In genomic region chr16:93682156-93682688, GRCm38 (mm10) we compare ENCODE assay signal across 8 mouse cellular contexts. TPM values are rescaled to one million over a fixed set of nuclear protein-coding genes. Genes with fewer than 3 reads are reported as not detected.
DNase-seq lines count a peak whose midpoint lies in the region; ATAC-seq and TF ChIP-seq lines count a peak whose summit lies in the region.

No protein-coding gene starts in this region.

- H3K9me3 ChIP-seq in E14TG2a.4 (ENCODE audit: low read length): no peaks in the 10 kb centered on the region
- no peaks in the 10 kb centered on the region for H3K9me3 ChIP-seq in forebrain, embryonic 14.5 days (replicated peaks; ENCODE audit: control insufficient read depth, low read length)
- no peaks in the 10 kb centered on the region for H3K9me3 ChIP-seq in liver, embryonic 16.5 days (replicated peaks; ENCODE audit: control insufficient read depth, low read length)

- no peak overlapping the region for H3K9ac ChIP-seq in forebrain, embryonic 14.5 days (ENCODE audit: low read length)
- no peak overlapping the region for H3K9ac ChIP-seq in liver, embryonic 16.5 days (ENCODE audit: low read depth, low read length)

- TF ChIP-seq CTCF in gastrocnemius, adult 2 months (IDR thresholded peaks at IDR 0.05): no peak
- no peak for TF ChIP-seq CTCF in E14TG2a.4 (conservative IDR thresholded peaks at IDR 0.05; ENCODE audit: low read length)

- H3K4me1 ChIP-seq in E14TG2a.4 (replicated peaks; ENCODE audit: low read depth, low read length): peaks cover 71% of the 10 kb centered on the region
- peaks cover 6% of the 10 kb centered on the region for H3K4me1 ChIP-seq in forebrain, embryonic 14.5 days (ENCODE audit: control insufficient read depth, insufficient read depth, low read length)
- peaks cover 7% of the 10 kb centered on the region for H3K4me1 ChIP-seq in liver, embryonic 16.5 days (ENCODE audit: control insufficient read depth, low read depth, low read length)

- DNase-seq in gastrocnemius, adult 2 months: no peak
- DNase-seq in gastrocnemius, postnatal 4 days (ENCODE audit: low spot score in 2 of 2): no peak
- DNase-seq in forebrain, embryonic 14.5 days (ENCODE audit: low spot score): no peak
- DNase-seq in thymus, postnatal 4 days: no peak
- no peak for DNase-seq in MN1 (ENCODE audit: low spot score)

- peak overlapping the region; percentile 70 for H3K4me2 ChIP-seq in forebrain, embryonic 14.5 days (ENCODE audit: low read length)
- H3K4me2 ChIP-seq in liver, embryonic 16.5 days (ENCODE audit: low read depth, low read length): peak overlapping the region; percentile 70; the same call in 1 of the 2 replicates

- peak overlapping the region; percentile 77 for H3K27ac ChIP-seq in gastrocnemius, adult 2 months
- no peak overlapping the region for H3K27ac ChIP-seq in forebrain, embryonic 14.5 days (ENCODE audit: low read depth, low read length)
- no peak overlapping the region for H3K27ac ChIP-seq in liver, embryonic 16.5 days (ENCODE audit: low read length)

- peak overlapping the region; percentile 82 for H3K4me3 ChIP-seq in gastrocnemius, adult 2 months
- peak overlapping the region; percentile 87 for H3K4me3 ChIP-seq in E14TG2a.4 (replicated peaks; ENCODE audit: low read length)
- 0 out of 2 replicates have a peak overlapping the region, but pooled peaks have one; percentile 38 for H3K4me3 ChIP-seq in forebrain, embryonic 14.5 days (ENCODE audit: low read depth, low read length)
- no peak overlapping the region for H3K4me3 ChIP-seq in liver, embryonic 16.5 days (ENCODE audit: low read depth, low read length)

- 27% methylated on average over 13 of the region's 13 CpGs for WGBS in forebrain, embryonic 14.5 days
- 21% methylated on average over 13 of the region's 13 CpGs for WGBS in liver, embryonic 16.5 days (ENCODE audit: insufficient replicate concordance)

- no peak for ATAC-seq in forebrain, embryonic 14.5 days
- ATAC-seq in liver, embryonic 16.5 days (ENCODE audit: low read depth): no peak
- no peak for ATAC-seq in activated CD4-positive, CD25-positive, alpha-beta regulatory T cell, adult 4 months

- peaks cover 10% of the 10 kb centered on the region for H3K36me3 ChIP-seq in E14TG2a.4 (ENCODE audit: insufficient read depth, low read length)
- H3K36me3 ChIP-seq in forebrain, embryonic 14.5 days (ENCODE audit: control insufficient read depth, insufficient read depth, low read length): no peaks in the 10 kb centered on the region
- H3K36me3 ChIP-seq in liver, embryonic 16.5 days (ENCODE audit: control insufficient read depth, insufficient read depth): no peaks in the 10 kb centered on the region

- H3K27me3 ChIP-seq in E14TG2a.4 (ENCODE audit: insufficient read depth, low read length): peaks cover 23% of the 10 kb centered on the region
- peaks cover 40% of the 10 kb centered on the region for H3K27me3 ChIP-seq in forebrain, embryonic 14.5 days (replicated peaks; ENCODE audit: control insufficient read depth, insufficient read depth, low read length)
- peaks cover 50% of the 10 kb centered on the region for H3K27me3 ChIP-seq in liver, embryonic 16.5 days (ENCODE audit: control insufficient read depth, insufficient read depth, low read depth, low read length)

- intact Hi-C loops in gastrocnemius, adult 2 months (cut with DNase I): loop anchor here (10.0 kb wide), 2 partner anchors 83 to 173 kb away; no protein-coding TSS in a partner anchor

RNA-seq across cellular contexts. Expression of gene Cbr3, which starts 0.8 kb away (rescaled TPM):
- 1 to 10 TPM; 1.8 to 2.3 TPM for total RNA-seq in gastrocnemius, adult 2 months (2021)
- total RNA-seq in gastrocnemius, postnatal 4 days (2021): 1 to 10 TPM; 6.8 to 7.9 TPM
- 0.62 and 0.63 TPM in 2 replicates for polyA plus RNA-seq in forebrain, embryonic 14.5 days (2014; fragmentation: Nextera tagmentation; extraction: Ambion mirVana)
- 0.35 and 0.73 TPM in 2 replicates for polyA plus RNA-seq in liver, embryonic 16.5 days (2015; fragmentation: Nextera tagmentation; extraction: Ambion mirVana)
- not detected for polyA plus RNA-seq in activated CD4-positive, CD25-positive, alpha-beta regulatory T cell, adult 4 months (2017; shearing (Covaris generic))

RNA-seq across cellular contexts. Expression of gene Dop1b, which starts 29.5 kb away (rescaled TPM):
- total RNA-seq in gastrocnemius, adult 2 months (2021): 10 to 100 TPM; 28.6 to 48.7 TPM
- total RNA-seq in gastrocnemius, postnatal 4 days (2021): 10 to 100 TPM; 32.0 to 35.0 TPM
- 19.6 and 29.9 TPM in 2 replicates for polyA plus RNA-seq in forebrain, embryonic 14.5 days (2014; fragmentation: Nextera tagmentation; extraction: Ambion mirVana)
- polyA plus RNA-seq in liver, embryonic 16.5 days (2015; fragmentation: Nextera tagmentation; extraction: Ambion mirVana): 17.2 and 21.6 TPM in 2 replicates
- polyA plus RNA-seq in activated CD4-positive, CD25-positive, alpha-beta regulatory T cell, adult 4 months (2017; shearing (Covaris generic)): 10 to 100 TPM; 24.5 to 25.5 TPM

RNA-seq across cellular contexts. Expression of gene Gm5678, which starts 54.3 kb away (rescaled TPM):
- 1 to 10 TPM; 1.3 to 1.5 TPM for total RNA-seq in gastrocnemius, adult 2 months (2021)
- 1 to 10 TPM; 1.3 to 2.0 TPM for total RNA-seq in gastrocnemius, postnatal 4 days (2021)
- not detected in 2 replicates for polyA plus RNA-seq in forebrain, embryonic 14.5 days (2014; fragmentation: Nextera tagmentation; extraction: Ambion mirVana)
- polyA plus RNA-seq in liver, embryonic 16.5 days (2015; fragmentation: Nextera tagmentation; extraction: Ambion mirVana): not detected in 2 replicates
- under 1 TPM in 1 of 2 experiments, not detected in 1; 0.78 TPM for polyA plus RNA-seq in activated CD4-positive, CD25-positive, alpha-beta regulatory T cell, adult 4 months (2017; shearing (Covaris generic))
